Mouse (Mus musculus) urinary bladder, adult 2 months (tissue): Measurements from ENCODE around the gene Cep170b. TPM values are rescaled to one million over a fixed set of nuclear protein-coding genes. Genes with fewer than 3 reads are reported as not detected.

Source experiments
- polyA plus RNA-seq: library from polyadenylated mRNA; depleted of rRNA; stranded (reverse); fragments of >200 nt; gene quantifications from 2 replicates; pipeline ENCODE4 v1.2.3, GENCODE M21; 2012; rRNA removed

Cep170b gene
- polyA plus RNA-seq, 1 experiment = 33.2 TPM

Other genes with a start within 250 kb of the Cep170b start
- 2.8 and 4.3 TPM in 2 replicates for gene A530016L24Rik, start 231.0 kb upstream of the Cep170b start, polyA plus RNA-seq
- gene Tmem179, start 203.7 kb upstream of the Cep170b start, polyA plus RNA-seq = 0.22 TPM in 2 replicates
- gene Inf2, start 131.7 kb upstream of the Cep170b start, polyA plus RNA-seq = 37.4 and 52.8 TPM in 2 replicates
- gene Adssl1, start 100.4 kb upstream of the Cep170b start, polyA plus RNA-seq = 19.5 and 26.9 TPM in 2 replicates
- 62.6 and 71.8 TPM in 2 replicates for gene Siva1, start 75.8 kb upstream of the Cep170b start, polyA plus RNA-seq
- 149 and 150 TPM in 2 replicates for gene Akt1, start 45.6 kb upstream of the Cep170b start, polyA plus RNA-seq
- 18.0 and 20.5 TPM in 2 replicates for gene Zbtb42, start 41.6 kb upstream of the Cep170b start, polyA plus RNA-seq
- 38.7 and 38.8 TPM in 2 replicates for gene Pld4, start 40.2 kb downstream of the Cep170b start, polyA plus RNA-seq
- gene Ahnak2, start 82.2 kb downstream of the Cep170b start, polyA plus RNA-seq = 40.7 and 65.9 TPM in 2 replicates
- 4.5 and 5.3 TPM in 2 replicates for gene Clba1, start 88.5 kb downstream of the Cep170b start, polyA plus RNA-seq
- 17.0 and 22.2 TPM in 2 replicates for gene Cdca4, start 109.0 kb downstream of the Cep170b start, polyA plus RNA-seq
- gene Gpr132, start 147.8 kb downstream of the Cep170b start, polyA plus RNA-seq = 3.4 and 4.1 TPM in 2 replicates
- gene Jag2, start 209.3 kb downstream of the Cep170b start, polyA plus RNA-seq = 42.7 and 62.7 TPM in 2 replicates
- 42.4 and 54.6 TPM in 2 replicates for gene Nudt14, start 221.7 kb downstream of the Cep170b start, polyA plus RNA-seq